Mouse (Mus musculus) lung, postnatal 14 days (tissue): ENCODE measurements around the gene Faap20.
A peak's percentile ranks its signal among the peaks of the same experiment; 100 is the strongest.

Source experiments
- DNase-seq: peaks from one replicate; pipeline ENCODE4 v3.0.0; 2021

Gene Faap20

DNA sequence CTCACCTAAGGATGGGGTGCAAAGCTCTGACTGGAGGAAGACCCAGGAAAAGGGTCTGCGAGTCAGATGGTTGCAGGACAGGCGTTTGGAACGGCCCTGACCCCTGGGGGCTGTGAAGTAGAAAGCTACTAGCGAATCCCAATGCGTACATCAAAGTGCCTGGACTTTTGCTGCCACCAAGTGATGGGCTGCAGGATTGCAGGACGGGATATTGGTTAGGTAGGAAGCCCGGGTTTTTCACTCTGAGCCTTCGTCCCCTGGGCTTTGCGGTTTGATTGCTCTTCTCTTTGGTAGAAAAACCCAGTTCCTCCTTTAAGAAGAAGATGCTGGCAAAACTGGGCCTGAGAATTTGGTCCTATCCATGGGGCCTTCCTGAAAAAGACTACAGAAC, 350 bp upstream of the Faap20 start:
- DNase-seq = peak; percentile 96

- peak; percentile 20 for DNase-seq
Measured at GRCm38 (mm10) chr4:155250361-155251117, 937 bp downstream of the Faap20 start.

GRCm38 (mm10) chr4:155251147-155251546, 1.5 kb downstream of the Faap20 start:
- DNase-seq = no peak

DNA sequence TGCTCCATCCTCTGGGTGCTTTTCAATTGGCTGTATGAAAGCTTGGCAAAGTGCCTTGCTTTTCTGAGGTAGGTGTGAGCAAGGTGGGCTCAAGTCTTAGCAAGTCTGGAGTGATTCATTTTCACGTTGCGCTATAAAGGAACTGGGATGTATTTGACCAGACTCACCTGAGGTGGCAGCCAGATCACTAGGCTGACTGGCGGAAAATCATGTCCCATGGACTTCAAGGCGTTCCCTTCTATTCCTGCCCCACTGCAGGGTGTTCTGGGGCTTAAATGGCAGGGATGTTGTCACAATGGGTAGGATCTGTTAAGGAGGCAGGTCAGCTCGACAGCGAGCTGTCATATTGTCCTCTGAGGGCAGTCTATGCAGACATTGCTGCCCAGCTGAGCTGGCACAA, 2.7 kb downstream of the Faap20 start:
- DNase-seq = no peak

- no peak for DNase-seq
Measured at GRCm38 (mm10) chr4:155264521-155265321, 15.1 kb downstream of the Faap20 start.

- peak; percentile 19 for DNase-seq
Measured at GRCm38 (mm10) chr4:155267047-155267543, 17.5 kb downstream of the Faap20 start.

DNA sequence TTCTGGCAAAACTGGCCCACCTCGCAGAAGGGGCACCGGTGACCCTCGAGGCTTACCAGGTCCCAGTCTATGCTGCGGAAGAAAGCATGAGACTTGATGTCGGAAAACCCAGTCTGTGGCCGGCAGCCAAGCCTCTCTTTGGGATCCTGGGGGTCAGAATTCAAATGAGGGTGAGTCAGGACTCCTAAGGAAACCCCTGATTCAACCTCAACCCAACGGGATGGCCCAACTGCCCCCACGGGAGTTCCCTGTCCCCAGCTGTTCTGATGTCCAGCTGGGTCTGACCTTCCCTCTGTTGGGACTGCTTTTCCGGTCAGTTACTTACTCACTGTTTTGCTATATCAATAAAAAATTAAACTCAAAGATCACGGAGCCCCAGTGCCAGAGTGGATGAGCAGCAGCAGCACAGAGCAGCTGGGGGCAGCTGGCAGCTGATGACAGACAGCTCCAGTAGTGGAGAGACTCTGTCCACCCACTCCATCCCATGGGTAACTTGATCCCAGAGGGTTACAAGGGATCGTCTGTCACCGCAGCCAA, 18.1 kb downstream of the Faap20 start:
- DNase-seq = peak; percentile 39

- peak; percentile 82 for DNase-seq
Measured at GRCm38 (mm10) chr4:155268382-155268781, 18.8 kb downstream of the Faap20 start.

GRCm38 (mm10) chr4:155274451-155274850, 24.8 kb downstream of the Faap20 start:
- DNase-seq = no peak

DNA sequence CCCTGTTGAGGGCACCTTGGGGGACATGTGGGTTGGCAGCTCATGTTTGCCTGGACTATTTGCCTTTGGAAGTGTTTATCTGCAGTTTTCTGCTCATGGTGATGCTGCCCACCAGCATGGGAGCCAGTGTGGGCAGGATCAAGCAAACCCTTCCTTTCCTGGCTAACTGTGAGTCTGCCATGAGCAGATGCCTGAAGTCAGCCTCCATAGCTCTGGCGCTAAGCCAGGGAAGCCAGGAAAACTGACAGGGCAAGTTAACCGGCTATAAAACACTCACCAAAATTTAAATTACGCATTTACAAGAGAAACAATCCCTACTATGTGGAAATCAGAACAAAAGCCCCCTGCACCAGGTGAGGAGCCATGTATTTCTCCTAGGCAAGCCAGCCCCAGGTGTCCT, 25.2 kb downstream of the Faap20 start:
- no peak for DNase-seq

DNA sequence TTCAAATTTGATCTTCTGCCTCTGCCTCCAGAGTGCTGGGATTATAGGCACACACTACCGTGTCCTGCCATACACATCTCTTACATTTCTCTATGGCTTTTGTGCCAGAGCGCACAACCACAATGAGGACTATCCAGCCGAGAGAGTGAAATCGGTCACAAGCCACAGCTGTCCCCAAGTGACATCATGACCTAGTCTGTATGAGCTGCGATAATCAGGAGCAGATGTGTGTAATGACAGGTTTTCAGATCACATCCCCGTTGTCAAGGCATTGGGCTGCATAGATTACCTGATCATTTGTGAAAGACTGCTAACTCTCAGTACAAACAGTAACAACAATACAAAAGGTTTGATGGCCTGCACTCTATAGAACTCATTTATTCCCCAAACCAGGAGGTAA, 28.4 kb downstream of the Faap20 start:
- no peak for DNase-seq

GRCm38 (mm10) chr4:155279054-155279453, 29.5 kb downstream of the Faap20 start:
- DNase-seq = no peak

- no peak for DNase-seq
Measured at GRCm38 (mm10) chr4:155279926-155280767, 30.5 kb downstream of the Faap20 start.

DNA sequence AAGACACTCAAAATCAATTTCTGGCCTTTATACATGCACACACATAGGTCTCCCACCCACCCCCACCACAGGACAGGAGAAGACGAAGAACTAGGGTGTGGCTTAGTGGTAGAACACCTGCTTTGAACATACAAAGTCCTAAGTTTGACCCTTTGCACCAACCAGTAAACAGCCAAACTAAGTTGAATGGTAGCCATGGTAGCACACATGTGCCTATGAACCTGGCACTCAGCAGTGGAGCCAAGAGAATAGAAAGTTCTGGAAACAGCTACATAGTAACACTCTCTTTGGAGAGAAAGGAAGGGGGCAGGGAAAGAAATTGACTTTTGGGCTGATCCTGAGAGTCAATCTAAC, 31.1 kb downstream of the Faap20 start:
- DNase-seq = no peak

DNA sequence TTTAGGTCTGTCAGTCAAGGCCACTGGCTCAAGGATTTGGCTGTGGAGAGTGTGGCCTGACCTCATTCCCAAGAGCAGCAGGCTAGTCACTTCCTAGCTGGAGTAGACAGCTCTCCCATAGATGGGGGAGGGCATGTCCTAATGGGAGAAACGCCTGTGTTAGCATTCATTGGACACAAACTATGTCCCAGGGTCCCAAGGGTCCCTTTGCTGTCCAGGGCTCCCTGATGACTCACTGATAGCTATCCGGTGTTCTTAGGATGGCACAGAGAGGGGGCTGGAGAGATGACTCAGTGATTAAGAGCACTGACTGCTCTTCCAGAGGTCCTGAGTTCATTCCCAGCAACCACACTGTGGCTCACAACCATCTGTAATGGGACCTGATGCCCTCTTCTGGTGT, 31.6 kb downstream of the Faap20 start:
- DNase-seq = no peak

DNA sequence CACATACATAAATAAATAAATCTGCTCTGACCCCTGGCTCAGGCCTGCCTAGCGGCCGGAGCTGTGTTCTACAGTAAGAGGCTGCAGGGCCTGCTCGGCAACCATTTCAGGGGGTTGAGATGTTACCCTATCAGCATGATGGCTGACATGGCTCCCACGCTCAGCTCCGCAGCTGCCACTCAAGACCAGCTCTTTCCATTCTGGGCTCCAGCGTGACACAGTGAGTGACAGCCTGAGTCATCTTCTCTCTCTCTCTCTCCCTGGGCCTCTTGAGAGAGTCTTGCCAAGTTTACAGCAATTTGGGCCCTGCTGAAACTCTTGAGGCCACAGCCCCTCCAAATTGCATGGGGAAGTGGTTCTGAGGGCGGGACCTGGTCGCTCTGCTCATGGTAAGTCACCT, 32.0 kb downstream of the Faap20 start:
- no peak for DNase-seq

DNA sequence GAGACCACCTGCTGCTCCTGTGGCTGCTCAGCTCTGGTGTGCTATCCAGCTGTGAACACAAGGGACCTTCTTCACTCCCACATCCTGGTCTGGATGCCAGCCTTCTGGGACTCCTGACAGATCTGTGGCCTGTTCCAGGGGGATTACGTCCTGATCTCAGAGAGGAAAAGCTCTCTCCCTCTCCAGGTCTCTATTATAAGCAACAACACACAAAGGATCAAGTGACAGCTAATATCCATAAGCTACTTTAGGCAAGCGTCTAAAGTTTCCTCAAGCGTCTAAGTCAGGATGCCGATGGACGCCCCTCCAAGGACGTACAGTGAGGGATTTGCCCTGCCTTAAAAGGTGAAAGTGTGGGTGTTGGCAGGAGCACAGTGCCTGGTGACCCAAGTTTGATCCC, 32.6 kb downstream of the Faap20 start:
- DNase-seq = no peak

DNA sequence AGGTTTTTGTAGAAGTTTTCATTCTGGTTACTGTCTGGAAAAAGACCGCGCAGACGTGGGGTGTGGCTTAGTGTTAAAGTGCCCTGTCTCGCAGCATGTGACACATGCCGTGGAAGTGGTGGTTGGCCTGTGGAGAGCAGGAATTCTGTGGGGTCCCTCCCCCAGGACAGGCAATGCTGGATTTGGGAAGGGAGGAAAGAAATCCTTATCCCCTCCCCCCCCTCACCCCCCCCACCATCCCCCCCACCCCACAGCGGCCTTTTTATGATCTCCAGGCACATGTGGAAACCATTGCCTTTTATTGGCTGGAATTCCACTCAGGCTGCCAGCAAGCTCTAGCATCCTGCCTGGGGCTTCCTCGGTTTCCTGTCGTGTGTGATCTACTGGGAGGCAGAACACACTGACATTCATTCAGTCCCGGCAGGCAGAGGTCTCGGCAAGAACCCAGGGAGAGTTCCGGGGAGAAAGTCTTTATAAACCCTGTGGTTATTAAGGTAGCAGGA, 33.5 kb downstream of the Faap20 start:
- DNase-seq = peak; percentile 13

DNA sequence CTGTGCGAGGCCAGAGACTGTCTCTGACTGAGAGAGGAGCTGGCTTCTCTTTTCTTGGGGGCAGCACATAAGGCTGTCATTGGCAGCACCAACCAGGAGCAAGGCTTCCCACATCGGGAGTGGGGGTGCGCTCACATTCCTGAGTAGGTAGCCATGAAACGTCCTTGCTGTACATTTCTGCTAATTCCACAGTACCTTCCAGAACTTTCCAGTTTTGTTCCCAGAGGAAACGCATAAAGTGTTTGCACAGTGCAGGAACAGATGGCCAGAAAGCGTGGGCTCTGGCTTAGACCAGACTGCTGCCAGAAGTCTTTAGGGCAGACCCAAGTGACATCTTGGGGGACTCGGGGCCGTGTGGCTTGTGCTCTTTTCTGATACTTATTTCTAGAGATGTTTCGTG, 34.0 kb downstream of the Faap20 start:
- no peak for DNase-seq

GRCm38 (mm10) chr4:155284521-155285379, 35.1 kb downstream of the Faap20 start:
- DNase-seq = no peak

DNA sequence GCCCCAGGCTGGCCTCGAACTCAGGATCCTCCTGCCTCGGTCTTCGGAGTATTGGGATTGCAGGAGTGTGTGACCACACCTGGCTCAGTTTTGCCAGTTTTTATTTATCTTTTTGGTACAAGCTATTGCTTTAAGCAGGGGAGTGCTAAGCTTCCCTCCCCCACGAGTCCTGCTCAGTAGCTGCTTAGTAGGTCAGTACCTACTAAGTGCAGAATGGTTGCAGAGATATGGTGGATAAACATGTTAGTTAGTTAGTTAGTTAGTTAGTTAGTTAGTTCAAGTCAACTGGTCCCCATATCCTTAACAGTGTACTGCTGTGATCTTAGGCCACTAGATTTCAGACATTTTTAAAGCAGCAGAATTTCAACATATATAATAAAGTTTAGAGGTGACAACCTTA, 36.5 kb downstream of the Faap20 start:
- no peak for DNase-seq

GRCm38 (mm10) chr4:155287713-155288112, 38.1 kb downstream of the Faap20 start:
- DNase-seq = no peak
